Mouse (Mus musculus): ENCODE results near the gene Gm49601.

DNA sequence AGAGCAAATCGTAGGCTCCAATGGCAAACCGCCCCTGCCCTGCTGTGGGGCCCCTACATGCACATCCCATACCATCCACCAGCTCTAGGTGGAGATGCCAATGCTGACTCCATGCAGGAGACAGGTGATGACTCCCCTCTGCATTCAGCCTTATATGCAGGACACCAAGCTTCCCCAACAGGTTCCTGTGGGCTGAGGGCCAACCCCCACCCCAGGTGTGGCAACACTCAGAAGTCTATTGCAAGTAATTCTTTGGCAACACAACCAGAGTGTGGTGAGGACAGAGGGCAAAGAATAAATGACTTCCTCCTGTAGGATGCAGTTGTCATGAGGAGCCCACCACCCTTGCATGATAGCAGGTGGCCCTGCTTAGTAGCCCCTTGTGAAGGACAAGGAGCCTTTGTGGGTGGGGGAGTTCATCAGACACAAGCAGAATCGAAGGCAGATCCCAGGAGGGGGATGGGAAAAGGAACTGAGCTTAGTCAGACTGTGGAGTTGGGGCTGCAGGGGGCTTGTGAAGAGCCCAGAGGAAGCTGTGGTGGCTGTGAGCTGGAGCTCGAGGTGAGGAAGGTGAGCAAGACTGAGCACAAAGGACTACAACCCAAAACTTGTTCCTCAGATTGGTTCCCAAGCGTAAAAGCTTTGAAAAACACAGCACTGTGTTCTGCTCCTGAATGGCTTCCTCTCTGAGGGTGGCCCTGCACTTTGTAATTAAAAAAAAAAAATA is 29.3 kb upstream of the Gm49601 start:
- no peak for TF ChIP-seq POLR2A (IDR thresholded peaks at IDR 0.05; ENCODE audit: borderline replicate concordance, insufficient read depth, low read length)
- no peak for TF ChIP-seq CTCF (IDR thresholded peaks at IDR 0.05; ENCODE audit: borderline replicate concordance, insufficient read depth, low read depth, low read length)

Data from cerebellum, adult 2 months (tissue).